Mouse (Mus musculus): ENCODE measurements around the gene Tmem201.

Tmem201 gene

DNA sequence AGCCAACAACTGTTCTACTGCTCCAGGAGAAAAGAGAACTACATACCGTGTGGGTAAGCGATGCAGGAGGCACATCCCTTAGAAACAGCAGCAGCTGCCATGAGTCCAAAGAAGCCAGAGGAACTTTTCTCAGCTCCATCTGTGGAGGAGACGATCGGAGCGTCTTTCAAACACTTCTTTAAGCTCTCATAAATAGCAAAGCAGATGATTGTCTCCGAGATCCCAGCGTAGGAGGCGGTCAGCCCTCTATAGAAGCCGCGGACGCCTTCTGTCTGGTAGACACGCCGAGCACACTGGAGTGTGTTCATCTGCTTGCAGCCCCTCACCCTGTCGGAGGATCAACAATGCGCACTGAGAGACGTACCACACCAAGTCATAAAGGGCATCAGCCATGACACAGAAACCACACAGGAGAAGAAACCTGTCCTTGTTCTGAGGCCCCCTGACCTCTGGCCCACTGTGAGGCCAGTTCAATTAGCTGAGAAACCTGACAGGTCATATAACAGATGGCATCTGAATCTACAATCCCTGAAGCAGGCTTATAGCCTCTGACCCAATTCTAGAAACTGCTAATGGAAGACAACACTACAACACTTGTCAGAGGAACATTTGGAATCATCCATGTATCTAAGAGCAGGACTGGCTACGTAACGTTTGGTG lies 11.3 kb upstream of the Tmem201 start:
- DNase-seq (ENCODE audit: low spot score in 2 of 2), result no peak

DNA sequence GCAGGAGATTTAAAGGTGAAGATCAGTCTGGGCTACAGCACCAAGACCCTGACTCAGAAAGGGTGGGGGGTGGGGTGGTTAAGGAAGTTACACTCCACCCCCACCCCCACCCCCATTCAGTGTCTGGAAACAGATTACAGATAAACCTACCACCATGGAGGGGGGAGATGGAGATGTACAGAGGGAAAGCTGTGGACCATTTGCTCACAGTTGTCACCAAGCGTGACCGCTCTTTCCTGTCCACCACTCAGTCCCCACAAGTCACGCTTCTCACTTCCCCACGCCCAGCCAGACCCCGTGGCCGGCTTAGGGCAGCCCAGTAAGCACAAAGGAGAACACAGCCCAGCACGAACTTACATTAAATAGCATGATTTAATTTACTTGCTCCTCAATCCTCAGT lies 6.3 kb upstream of the Tmem201 start:
- DNase-seq (ENCODE audit: low spot score in 2 of 2), result no peak

DNA sequence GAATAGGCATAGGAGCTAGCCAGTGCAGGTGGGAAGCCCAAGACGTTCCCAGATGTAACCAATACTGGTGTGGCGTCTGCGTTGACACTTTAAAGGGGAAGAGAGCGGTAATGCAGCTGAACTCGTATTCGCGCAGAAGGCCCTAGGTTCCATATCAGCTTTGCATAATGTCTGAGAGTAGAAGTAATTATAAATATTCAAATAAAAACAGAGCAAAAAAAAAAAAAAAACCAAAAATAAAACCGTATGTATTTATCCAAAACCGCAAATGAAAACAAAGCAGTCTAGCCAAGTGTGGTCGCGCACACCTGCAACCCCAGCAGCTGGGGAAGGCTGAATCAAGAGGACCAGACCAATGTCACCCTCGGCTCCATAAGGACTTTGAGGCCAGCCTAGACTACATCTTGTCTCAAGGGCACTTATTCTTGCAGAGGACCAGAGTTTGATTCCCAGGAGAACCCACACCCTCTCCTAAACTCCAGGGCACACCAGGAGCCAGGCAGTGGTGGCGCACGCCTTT lies 4.2 kb upstream of the Tmem201 start:
- DNase-seq (ENCODE audit: low spot score in 2 of 2), result no peak

DNA sequence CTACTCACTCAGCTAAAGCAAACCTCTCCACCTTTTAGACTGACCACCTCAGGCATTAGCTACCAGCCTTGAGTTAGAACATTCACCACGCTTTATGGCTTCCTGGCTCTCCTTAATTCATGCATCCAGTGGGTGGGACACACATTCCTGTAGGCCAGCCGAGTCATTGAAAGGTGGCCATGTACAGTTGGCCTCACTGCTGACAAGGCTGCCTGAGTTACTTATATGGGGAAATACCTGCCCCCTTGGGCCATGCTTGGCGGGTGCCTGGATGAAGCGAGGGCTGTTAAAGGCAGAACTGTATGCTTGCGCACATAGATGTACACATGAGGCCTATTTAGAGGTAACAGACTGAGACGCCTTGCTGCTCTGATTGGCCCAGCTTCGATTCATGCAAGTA lies 2.5 kb upstream of the Tmem201 start:
- DNase-seq (ENCODE audit: low spot score in 2 of 2), result no peak

DNA sequence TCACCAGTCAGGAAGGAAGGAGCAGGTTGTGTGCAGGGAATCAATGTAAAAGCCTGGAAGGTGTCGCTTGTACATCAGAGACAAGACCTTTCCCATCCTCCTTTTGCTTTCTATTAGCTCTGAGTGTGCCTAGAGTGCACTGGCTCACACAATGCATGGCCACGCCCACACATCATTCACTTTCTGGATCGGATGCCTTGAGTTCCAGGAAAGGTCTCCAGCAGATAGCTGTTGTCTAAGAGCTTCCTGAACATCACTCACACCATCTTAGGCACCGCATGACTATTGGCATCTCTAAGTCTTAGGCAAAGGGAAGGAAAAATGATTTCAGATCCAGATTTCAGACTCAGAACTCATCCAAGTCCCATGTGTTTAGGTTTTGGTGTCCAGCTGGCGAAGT lies 1.6 kb upstream of the Tmem201 start:
- no peak for DNase-seq (ENCODE audit: low spot score in 2 of 2)

DNA sequence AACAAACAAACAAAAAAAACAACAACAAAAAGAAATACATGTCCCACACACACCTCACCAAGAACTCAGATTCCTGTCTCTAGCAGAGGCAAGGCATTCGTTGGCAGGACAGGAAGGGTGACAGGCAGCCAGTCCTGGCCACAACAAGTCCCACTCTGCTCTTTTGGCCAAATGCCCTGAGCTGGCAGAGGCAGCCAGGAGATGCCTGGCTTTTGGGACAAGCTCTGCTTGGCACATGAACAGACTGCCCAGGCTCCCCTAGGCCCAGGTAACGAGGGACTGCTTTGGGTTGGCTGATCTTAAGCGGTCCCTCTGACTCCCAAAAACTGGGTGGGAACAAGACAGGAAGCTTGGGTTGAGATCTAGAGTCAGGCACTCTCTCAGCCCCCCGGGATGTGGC lies 1.3 kb downstream of the Tmem201 start:
- no peak for DNase-seq (ENCODE audit: low spot score in 2 of 2)

DNA sequence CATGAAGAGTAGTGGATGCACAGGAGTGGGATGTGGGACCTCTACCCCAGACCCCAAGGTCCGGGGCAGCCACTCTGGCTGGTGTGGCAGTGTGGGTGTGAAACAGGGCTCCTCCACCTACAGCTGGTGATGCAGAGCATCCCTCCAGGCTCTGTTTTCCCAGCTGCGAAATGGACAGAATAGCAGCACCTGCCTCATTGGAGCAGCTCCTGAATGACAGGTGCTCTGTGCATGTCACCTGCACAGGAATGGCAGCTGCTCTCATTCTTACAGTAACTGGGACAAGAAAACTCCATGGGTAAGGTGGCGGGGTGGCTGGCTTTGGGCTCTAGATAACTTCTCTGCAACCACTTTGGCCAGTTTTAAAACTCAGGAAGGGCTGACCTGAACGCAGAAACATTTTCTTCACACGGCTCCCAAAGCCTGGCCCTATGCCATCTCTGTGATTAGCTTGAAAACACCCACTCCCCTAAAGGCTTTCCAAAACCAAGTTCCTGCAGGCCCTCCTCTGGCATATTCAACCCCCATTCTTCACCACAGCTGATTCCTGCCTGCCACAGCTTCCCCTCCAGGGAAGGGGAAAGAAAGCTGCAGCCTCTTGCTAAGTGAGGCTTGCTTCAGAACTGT lies 2.1 kb downstream of the Tmem201 start:
- no peak for DNase-seq (ENCODE audit: low spot score in 2 of 2)

DNA sequence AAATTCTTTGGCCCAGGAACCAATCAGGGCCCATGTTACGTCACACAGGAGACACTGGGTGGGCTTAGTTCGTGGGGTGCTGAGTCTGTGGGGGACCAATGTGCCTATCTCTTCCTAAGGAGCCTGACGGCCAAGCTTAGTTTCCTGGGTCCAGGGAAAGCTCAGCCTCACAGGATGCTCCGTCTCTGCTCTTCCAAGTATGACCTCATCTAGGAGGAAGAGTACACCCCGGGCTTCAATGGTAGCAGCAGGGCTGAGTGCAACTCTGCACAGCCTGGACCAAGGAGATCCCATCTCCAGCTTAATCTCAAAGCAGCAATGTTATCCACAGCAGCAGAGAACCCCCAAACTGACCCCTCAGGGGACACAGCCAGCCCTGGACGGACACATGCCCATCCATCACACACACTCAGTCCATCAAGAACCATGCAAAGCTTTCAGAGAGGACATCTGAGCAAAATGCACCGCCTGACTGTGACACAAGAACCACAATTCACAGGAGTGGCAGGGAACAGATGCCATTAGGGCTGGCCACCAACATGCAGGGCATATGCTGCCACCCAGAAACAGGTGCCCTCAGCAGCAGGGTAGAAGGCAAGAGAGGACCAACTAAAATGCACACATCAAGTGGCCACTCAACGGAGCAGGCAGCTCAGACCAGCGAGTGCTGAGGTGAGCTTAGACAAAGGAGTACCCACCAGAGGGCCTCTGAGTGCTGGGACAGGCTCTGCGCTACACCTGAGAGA lies 2.9 kb downstream of the Tmem201 start:
- DNase-seq (ENCODE audit: low spot score in 2 of 2), result no peak

DNA sequence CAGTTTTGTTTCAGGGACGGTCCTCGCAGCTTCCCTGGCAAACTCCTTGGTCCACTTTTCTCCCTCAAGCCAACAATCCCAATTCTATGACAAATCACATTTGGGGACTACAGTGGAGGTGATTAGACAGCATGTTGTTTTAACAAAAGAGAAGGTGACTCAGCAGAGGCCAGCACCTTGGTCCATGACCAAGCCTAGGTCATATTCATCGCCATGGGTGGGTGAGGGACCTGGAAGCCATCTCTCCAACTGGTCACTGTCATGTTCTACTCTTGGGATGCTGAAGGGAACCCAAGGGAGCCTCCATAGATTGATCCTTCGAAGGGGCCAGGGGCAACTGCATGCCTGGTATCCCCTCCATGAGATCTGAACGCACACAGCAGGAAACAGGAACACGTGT lies 3.6 kb downstream of the Tmem201 start:
- DNase-seq (ENCODE audit: low spot score in 2 of 2), result no peak

DNA sequence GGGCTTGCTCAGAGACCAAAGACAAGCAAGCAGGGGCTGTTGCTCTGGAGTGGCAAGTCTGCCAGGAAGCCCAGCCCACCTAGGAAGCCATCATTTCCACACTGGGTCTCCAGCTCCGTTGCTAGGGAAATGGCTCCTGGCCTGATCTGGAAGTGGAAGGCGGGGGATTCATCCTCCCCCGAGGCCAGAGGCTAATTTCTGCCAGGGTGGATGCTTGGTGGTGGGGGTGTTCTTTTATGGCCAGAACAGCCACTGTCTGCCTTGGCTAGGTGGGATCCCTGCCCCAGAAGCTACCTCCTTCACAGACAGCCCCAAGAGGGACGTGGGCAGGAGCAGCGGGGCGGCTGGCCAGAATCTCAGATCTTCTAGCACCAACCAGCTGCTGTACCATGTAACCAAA lies 4.1 kb downstream of the Tmem201 start:
- DNase-seq (ENCODE audit: low spot score in 2 of 2), result peak; percentile 42 to 60

DNA sequence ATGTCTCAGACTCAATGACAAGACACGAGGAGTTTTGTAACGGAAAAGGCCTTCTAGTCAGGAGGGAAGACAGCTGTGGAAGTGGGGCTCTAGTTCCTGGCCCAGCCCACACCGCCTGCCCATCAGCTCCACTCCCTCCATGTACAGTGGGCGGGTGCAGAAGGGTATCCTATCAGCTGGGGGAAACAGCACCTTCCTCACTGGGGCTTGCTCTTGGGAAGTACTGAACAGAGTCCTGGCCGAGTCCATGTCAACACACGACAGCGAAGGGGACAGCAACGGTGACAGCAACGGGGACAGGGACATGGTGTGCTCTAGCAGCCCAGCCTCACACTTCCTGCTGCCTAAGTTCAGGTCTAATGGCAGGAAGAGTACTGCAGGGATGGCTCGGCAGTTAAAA lies 5.0 kb downstream of the Tmem201 start:
- DNase-seq (ENCODE audit: low spot score in 2 of 2), result no peak

DNA sequence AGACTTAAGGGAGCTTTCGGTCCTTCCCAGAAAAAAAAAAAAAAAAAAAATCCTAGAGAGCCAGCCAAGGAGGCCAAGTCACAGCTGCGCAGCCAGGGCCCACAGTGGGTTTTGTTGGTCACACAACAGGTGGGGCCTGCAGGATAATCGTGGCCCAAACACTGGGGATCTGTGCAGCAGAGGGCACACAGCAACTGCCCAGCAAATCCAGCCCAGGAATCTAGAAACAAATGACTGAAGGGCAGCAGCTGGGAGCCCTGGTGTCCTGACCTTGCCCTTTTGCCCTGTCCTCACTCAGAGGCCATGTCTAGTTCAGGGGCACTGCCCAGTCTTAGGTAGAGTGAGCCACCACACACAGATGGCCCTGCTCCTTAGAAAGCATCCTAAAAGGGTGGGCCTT lies 5.5 kb downstream of the Tmem201 start:
- no peak for DNase-seq (ENCODE audit: low spot score in 2 of 2)

DNA sequence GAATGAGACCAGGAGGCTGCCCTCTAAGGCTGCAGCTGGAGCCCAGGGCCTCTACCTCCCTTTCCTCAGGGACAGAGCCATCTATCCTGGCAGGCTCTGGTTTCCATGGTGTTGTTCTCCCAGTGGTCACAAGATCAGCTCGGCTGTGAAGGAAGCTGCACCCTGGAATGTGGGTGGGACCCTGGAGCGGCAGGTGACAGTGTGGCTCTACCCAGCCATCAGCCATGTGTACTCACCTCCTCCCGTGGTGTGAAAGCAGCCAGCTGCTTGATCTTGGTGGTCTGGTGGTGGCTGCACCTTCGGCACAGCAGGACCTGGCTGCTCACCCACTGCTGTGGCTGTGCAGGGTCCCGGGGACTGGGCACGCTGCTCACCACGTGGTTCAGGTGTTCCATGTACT lies 7.0 kb downstream of the Tmem201 start:
- DNase-seq (ENCODE audit: low spot score in 2 of 2), result no peak

DNA sequence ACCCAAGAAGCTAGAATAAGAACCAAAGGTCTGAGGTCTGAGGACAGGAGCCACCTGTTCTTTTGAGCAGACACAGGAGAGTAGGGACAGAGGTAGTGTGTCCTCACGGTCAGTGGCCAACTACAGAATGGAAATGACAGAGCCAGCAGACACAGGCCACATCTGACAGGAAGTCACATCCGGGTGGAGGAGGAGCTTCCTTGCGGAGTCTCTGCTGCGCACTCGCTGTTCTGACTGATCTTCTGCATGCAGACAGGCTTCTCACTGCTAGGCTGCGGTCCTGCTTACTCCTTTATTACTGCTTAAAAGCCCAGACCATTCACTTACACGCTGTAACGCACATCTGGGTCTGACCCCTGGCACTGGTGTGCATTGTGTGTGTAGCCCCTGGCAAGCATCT lies 9.0 kb downstream of the Tmem201 start:
- DNase-seq (ENCODE audit: low spot score in 2 of 2), result no peak

DNA sequence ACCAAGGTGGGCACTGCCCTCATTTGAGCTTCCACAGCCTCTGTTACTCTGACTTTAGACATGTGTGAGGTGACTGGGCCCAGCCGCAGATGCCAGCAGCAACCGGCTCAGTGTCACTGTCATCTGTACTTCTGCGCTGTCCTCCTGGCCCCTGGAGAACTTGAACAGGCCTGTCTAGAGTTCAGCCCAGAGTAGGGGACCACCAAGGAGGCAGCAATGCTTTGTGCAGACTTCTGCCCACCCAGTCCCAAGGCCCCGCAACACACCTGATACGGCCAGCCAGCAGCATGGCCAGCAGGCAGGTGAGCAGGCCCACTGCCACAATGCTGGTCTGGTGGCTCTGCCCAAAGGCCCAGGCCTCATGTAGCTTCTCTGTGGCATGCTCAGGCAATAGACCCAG lies 10.2 kb downstream of the Tmem201 start:
- no peak for DNase-seq (ENCODE audit: low spot score in 2 of 2)

DNA sequence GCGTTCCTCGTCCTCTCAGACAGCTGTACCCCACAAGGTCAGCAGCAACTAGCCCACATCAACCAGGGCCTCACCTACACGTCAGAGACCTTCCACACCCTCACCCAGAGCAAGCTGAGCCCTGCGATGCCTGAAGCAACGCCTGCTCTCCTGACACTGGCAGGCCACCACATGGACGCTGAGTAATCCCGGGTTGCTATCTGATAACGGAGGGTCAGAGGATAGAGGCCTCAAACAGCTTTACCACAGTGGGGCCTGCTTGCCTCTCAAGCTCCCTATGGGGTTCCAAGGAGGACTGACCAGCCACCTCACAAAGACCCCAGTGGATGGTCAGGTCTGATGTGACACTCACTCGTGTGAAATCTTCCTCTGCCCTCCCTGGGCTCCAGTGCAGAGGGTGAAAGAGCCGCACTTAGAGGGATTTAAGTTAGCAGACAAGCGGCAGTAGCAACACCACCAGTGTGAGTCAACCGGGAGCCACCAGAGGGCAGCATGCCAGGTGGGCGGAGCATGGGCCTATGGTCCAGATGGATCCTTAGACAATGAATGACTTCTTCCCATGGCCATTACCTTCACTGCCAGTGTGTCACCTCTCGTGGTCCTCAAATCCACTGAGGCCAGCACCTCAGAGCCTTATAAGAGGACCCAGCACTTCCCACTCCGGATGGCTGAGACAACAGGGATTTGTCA lies 12.0 kb downstream of the Tmem201 start:
- peak in 1 of 2 experiments; percentile 55 for DNase-seq (ENCODE audit: low spot score in 2 of 2)

DNA sequence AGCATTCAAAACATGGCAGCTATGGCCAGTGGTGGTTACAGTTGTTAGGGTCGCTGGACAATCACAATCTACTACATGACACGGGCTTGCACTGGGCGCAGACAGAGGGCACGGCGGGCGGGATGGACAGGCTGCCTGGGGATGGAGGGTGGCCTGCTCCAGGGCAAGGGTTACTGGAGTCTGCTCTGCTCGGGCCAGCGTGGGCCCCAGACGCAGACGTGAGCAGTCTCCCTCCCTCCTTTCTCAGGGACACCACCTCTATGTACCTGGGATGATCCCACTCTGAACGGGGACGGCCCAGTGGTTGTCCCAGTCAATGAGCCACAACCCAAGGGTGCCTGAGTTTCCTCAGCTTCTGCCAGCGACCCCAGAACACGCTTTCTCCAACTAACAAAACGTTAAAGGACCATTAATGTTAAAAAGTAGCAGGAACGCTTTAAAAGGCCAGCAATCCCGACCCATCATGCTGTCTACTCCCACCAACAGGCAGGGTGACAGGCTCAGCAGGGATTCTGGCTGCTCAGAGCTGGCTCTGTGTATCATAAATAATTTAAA lies 12.9 kb downstream of the Tmem201 start:
- no peak for DNase-seq (ENCODE audit: low spot score in 2 of 2)

DNA sequence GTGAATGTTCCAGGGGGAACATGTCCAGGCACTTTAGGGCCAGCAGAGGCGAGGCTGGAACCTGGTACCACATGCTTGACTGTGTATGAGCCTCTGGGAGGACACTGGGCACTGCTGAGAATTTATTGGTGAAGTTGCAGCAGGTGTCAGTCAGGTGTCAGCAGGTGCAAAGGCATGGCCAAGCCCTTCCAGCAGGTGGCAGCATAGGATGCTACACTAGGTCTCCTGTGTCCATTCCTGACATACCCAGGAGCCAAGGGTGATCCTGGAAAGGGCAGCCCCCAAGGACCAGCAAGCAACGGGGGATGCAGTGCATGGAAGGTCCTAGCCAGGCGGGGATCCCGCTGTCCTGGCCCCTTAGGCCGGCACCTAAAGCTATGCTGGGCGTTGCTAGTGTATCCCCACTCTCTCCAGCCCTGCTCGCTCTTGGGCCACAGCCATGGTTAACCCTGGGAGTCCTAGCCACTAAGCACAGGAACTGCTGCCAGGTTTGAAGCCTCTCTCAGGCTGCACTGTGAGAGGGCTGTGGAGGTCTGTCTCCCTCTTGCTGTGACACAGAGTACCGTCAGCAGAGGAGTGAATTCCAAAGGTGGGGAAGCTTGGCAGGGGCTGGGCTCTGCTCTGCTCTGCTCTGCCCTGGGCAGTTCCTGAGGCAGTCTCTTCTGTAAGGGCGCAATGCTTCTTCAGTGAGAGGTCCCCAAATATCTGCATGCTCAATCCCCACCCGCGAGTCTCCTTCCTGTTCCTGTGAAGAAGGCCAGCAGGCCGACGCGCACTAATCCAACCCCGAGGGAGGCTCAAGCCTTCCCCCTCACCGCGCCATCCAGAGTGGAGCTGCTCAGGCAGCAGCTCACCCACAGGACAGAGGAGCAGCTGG lies 13.8 kb downstream of the Tmem201 start:
- DNase-seq (ENCODE audit: low spot score in 2 of 2), result no peak

DNA sequence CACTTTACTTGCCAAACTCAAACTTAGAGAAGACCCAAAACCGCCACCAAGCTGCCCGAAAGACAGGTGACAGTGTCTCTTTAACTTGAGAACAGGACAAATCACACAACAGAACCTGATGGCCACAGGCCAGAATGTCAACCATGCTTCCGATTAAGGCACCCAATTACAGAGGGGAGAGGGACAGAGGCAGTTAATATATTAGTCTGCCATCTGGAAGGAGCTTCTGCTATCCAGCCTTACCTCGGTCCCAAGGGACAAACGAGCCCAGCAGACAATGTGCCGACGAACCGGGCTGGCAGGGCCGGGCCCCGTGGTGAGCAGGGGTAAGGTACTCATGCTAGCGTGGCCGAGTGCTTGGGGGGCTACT lies 14.8 kb downstream of the Tmem201 start:
- DNase-seq (ENCODE audit: low spot score in 2 of 2), result no peak

DNA sequence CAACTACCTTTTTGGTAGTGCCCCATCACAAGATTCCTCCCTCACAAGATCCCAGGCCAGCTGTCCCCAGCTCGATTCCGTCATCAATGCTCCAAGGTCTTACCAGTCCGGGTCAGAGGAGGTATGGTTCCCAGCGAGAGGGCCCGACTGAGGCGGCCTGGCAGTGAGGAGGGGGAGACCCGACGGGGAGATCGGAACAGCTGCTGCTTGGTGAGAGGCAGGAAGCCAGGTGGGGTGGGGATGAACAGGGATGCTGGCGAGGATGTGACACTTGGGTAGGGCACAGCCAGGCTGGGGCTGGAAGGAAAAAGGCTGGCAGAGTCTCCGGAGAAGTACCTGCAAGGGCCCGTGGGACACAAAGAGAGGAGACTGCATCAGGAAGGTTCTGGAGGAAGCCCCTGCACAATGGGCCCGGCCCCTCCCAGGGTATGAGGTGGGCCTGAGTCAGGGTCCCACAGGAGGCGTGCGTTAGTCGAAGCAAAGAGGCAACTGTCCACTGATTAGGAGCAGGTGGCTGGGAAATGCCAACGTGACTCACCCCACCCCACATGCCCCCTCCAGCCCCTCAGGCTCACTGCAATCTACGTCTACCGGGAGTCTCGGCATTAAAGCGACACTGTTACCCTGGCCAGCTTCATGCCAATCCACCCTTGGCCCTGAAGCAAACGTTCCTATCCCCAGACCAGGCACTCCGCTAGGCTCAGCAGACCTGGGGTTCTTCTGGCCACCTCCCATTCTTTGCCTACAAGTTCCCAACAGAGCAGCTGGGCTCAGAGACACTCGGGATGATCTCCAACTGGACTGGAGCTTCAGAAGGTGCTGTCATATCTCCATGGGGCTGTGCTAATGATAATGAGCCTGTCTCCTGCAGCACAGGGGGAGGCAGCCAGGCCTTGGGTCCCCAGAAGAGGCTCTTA lies 15.5 kb downstream of the Tmem201 start:
- no peak for DNase-seq (ENCODE audit: low spot score in 2 of 2)

All from right cerebral cortex, postnatal 36 days (tissue).